Mouse (Mus musculus) intestine, postnatal 0 days (tissue): ENCODE measurements around the gene Otof. TPM values are rescaled to one million over a fixed set of nuclear protein-coding genes. Genes with fewer than 3 reads are reported as not detected.

Source experiments
- ATAC-seq: fragments of 200-750 bp; cut with Nextera tagmentation; 2 replicates; pipeline ENCODE4 v1.8.0; 2017; ENCODE audit warnings: mild to moderate bottlenecking, moderate TSS enrichment, moderate library complexity
- H3K27ac ChIP-seq: fragments of 300-500 bp; sonication (generic); 2 replicates; pipeline ENCODE4 v1.5.1; 2014; ENCODE audit warnings: mild to moderate bottlenecking, low read depth, low read length, moderate library complexity
- H3K27me3 ChIP-seq: fragments of 300-500 bp; sonication (generic); replicated peaks from 2 replicates; pipeline ENCODE4 v1.6.1; 2014; ENCODE audit warnings: low read length, mixed read lengths; ENCODE audit not compliant: control insufficient read depth, insufficient read depth
- H3K36me3 ChIP-seq: fragments of 300-500 bp; sonication (generic); 2 replicates; pipeline ENCODE4 v1.6.1; 2014; ENCODE audit warnings: mild to moderate bottlenecking, moderate library complexity; ENCODE audit not compliant: control insufficient read depth, insufficient read depth
- H3K4me1 ChIP-seq: fragments of 300-500 bp; sonication (generic); replicated peaks from 2 replicates; pipeline ENCODE4 v1.6.1; 2014; ENCODE audit warnings: antibody characterized with exemption, low read length, mixed read lengths; ENCODE audit not compliant: control insufficient read depth, insufficient read depth
- H3K4me2 ChIP-seq: fragments of 300-500 bp; sonication (generic); replicated peaks from 2 replicates; pipeline ENCODE4 v1.6.1; 2014; ENCODE audit warnings: low read depth, mild to moderate bottlenecking, moderate library complexity
- H3K4me3 ChIP-seq: fragments of 300-500 bp; sonication (generic); 2 replicates; pipeline ENCODE4 v1.5.1; 2014; ENCODE audit warnings: low read depth, low read length
- H3K9ac ChIP-seq: fragments of 300-500 bp; sonication (generic); 2 replicates; pipeline ENCODE4 v1.6.1; 2014; ENCODE audit warnings: mild to moderate bottlenecking, low read depth, low read length
- H3K9me3 ChIP-seq: fragments of 300-500 bp; sonication (generic); 2 replicates; pipeline ENCODE4 v1.6.1; 2016; ENCODE audit warnings: mixed run types; ENCODE audit not compliant: control insufficient read depth
- CTCF ChIP-seq: sonication (generic); IDR thresholded peaks from 2 replicates; pipeline ENCODE4 v1.5.1; 2016; ENCODE audit warnings: low read depth, mild to moderate bottlenecking, control low read depth, antibody characterized with exemption, moderate library complexity
- WGBS: fragments of 180-500 bp; shearing (Covaris S2); extraction: QIAGEN DNeasy Blood & Tissue Kit; methylation state at CpG from one replicate; pipeline ENCODE4 v1.1.7; 2014; 5-methylcytosine and 5-hydroxymethylcytosine counted together
- polyA plus RNA-seq: library from polyadenylated mRNA; unstranded; fragments of >200 nt; fragmentation: Nextera tagmentation; extraction: Ambion mirVana; gene quantifications from 2 replicates; pipeline ENCODE4 v1.2.1, GENCODE M21; 2015

Otof gene
- polyA plus RNA-seq, 1 experiment from 2014 or later, result 0.05 TPM

- Histone ChIP-seq H3K27ac (no peak overlapping the region), H3K27me3 (no peaks in the 10 kb centered on the region), H3K4me2 (peak overlapping the region; percentile 56), H3K4me3 (peak overlapping the region; percentile 16; the same call in 1 of the 2 replicates), H3K9me3 (no peaks in the 10 kb centered on the region), H3K4me1 (no peaks in the 10 kb centered on the region), H3K9ac (no peak overlapping the region), H3K36me3 (no peaks in the 10 kb centered on the region)
- TF ChIP-seq CTCF, result no peak
- ATAC-seq, result peak; percentile 33; the same call in 1 of the 2 replicates
- 12% methylated on average over 17 of the region's 17 CpGs for WGBS
These were observed 119.1 kb downstream of the Otof start for GRCm38 (mm10) chr5:30342601-30343015.

- Histone ChIP-seq H3K4me1 (no peaks in the 10 kb centered on the region), H3K9ac (no peak overlapping the region), H3K27me3 (no peaks in the 10 kb centered on the region), H3K36me3 (no peaks in the 10 kb centered on the region), H3K4me2 (no peak overlapping the region), H3K27ac (no peak overlapping the region), H3K9me3 (no peaks in the 10 kb centered on the region), H3K4me3 (no peak overlapping the region)
- TF ChIP-seq CTCF, result no peak
- no peak for ATAC-seq
- WGBS, result 77% methylated on average over 11 of the region's 11 CpGs
These were observed 119.9 kb downstream of the Otof start for GRCm38 (mm10) chr5:30341601-30342365.

GRCm38 (mm10) chr5:30340815-30341214, 120.9 kb downstream of the Otof start:
- H3K4me2 ChIP-seq, result no peak overlapping the region
- 74% methylated on average over 5 of the region's 5 CpGs for WGBS
- no peak overlapping the region for H3K9ac ChIP-seq
- ATAC-seq, result no peak
- no peaks in the 10 kb centered on the region for H3K4me1 ChIP-seq
- no peak overlapping the region for H3K4me3 ChIP-seq
- no peaks in the 10 kb centered on the region for H3K27me3 ChIP-seq
- no peak for TF ChIP-seq CTCF
- H3K9me3 ChIP-seq, result no peaks in the 10 kb centered on the region
- H3K27ac ChIP-seq, result no peak overlapping the region
- no peaks in the 10 kb centered on the region for H3K36me3 ChIP-seq

Other genes starting within 250 kb of the Otof start
- 66.2 and 78.5 TPM in 2 replicates for gene Selenoi, start 229.4 kb downstream of the Otof start, polyA plus RNA-seq
- gene Drc1, start 180.5 kb downstream of the Otof start, polyA plus RNA-seq, result 0.72 and 1.1 TPM in 2 replicates
- gene 1700001C02Rik, start 4.1 kb upstream of the Otof start, polyA plus RNA-seq, result not detected in 2 replicates
- not detected in 2 replicates for gene Cib4, start 83.9 kb upstream of the Otof start, polyA plus RNA-seq
- gene Kcnk3, start 126.2 kb upstream of the Otof start, polyA plus RNA-seq, result 7.3 and 8.1 TPM in 2 replicates
- 71.6 and 79.4 TPM in 2 replicates for gene Slc35f6, start 186.0 kb upstream of the Otof start, polyA plus RNA-seq
- gene Cenpa, start 204.8 kb upstream of the Otof start, polyA plus RNA-seq, result 62.0 and 79.2 TPM in 2 replicates
- gene Dpysl5, start 249.6 kb upstream of the Otof start, polyA plus RNA-seq, result 2.7 and 3.0 TPM in 2 replicates